Mouse (Mus musculus) hindbrain, embryonic 14.5 days (tissue): ENCODE measurements around the gene Psip1. TPM values are rescaled to one million over a fixed set of nuclear protein-coding genes. Genes with fewer than 3 reads are reported as not detected.

Experiments
- ATAC-seq: fragments of 200-750 bp; cut with Nextera tagmentation; 2 replicates; pipeline ENCODE4 v1.8.0; 2017; ENCODE audit warnings: moderate number of reproducible peaks, mild to moderate bottlenecking, moderate TSS enrichment, moderate library complexity; ENCODE audit not compliant: low FRiP score
- DNase-seq: peaks from one replicate; pipeline ENCODE4 v3.0.0-alpha.2; 2015; ENCODE audit warnings: low spot score
- H3K27ac ChIP-seq: fragments of 300-500 bp; sonication (generic); 2 replicates; pipeline ENCODE4 v1.5.1; 2014; ENCODE audit warnings: mild to moderate bottlenecking, moderate library complexity
- H3K27me3 ChIP-seq: fragments of 300-500 bp; sonication (generic); 2 replicates; pipeline ENCODE4 v1.6.1; 2014; ENCODE audit warnings: mild to moderate bottlenecking, low read length, mixed read lengths; ENCODE audit not compliant: control insufficient read depth, insufficient read depth
- H3K36me3 ChIP-seq: fragments of 300-500 bp; sonication (generic); replicated peaks from 2 replicates; pipeline ENCODE4 v1.6.1; 2014; ENCODE audit not compliant: control insufficient read depth, insufficient read depth
- H3K4me1 ChIP-seq: fragments of 300-500 bp; sonication (generic); replicated peaks from 2 replicates; pipeline ENCODE4 v1.6.1; 2014; ENCODE audit warnings: antibody characterized with exemption, low read length, mixed read lengths; ENCODE audit not compliant: control insufficient read depth, insufficient read depth
- H3K4me2 ChIP-seq: fragments of 300-500 bp; sonication (generic); replicated peaks from 2 replicates; pipeline ENCODE4 v1.6.1; 2014; ENCODE audit warnings: mild to moderate bottlenecking, moderate library complexity
- H3K4me3 ChIP-seq: fragments of 300-500 bp; sonication (generic); replicated peaks from 2 replicates; pipeline ENCODE4 v1.5.1; 2014; ENCODE audit warnings: mild to moderate bottlenecking, low read length
- H3K9ac ChIP-seq: fragments of 300-500 bp; sonication (generic); 2 replicates; pipeline ENCODE4 v1.6.1; 2014
- H3K9me3 ChIP-seq: fragments of 300-500 bp; sonication (generic); 2 replicates; pipeline ENCODE4 v1.6.1; 2016; ENCODE audit warnings: low read length; ENCODE audit not compliant: control insufficient read depth
- WGBS: fragments of 180-500 bp; shearing (Covaris S2); extraction: QIAGEN DNeasy Blood & Tissue Kit; methylation state at CpG from one replicate; pipeline ENCODE4 v1.1.7; 2014; 5-methylcytosine and 5-hydroxymethylcytosine counted together
- polyA plus RNA-seq: library from polyadenylated mRNA; unstranded; fragments of >200 nt; fragmentation: Nextera tagmentation; extraction: Ambion mirVana; gene quantifications from 2 replicates; pipeline ENCODE4 v1.2.1, GENCODE M21; 2014

Psip1 gene
- polyA plus RNA-seq, 1 experiment from 2014 or later: 308 TPM

- Histone ChIP-seq H3K4me3 (no peak overlapping the region), H3K36me3 (peaks cover 71% of the 10 kb centered on the region), H3K27me3 (no peaks in the 10 kb centered on the region), H3K27ac (no peak overlapping the region), H3K4me1 (no peaks in the 10 kb centered on the region), H3K9me3 (no peaks in the 10 kb centered on the region), H3K4me2 (no peak overlapping the region), H3K9ac (no peak overlapping the region)
- DNase-seq: no peak
- ATAC-seq: no peak
- WGBS: 96% methylated on average over 8 of the region's 8 CpGs
Observed at GRCm38 (mm10) chr4:83436375-83436774, 49.9 kb downstream of the Psip1 start.

GRCm38 (mm10) chr4:83432901-83433300, 53.4 kb downstream of the Psip1 start:
- H3K4me2 ChIP-seq: no peak overlapping the region
- no peaks in the 10 kb centered on the region for H3K27me3 ChIP-seq
- no peak overlapping the region for H3K4me3 ChIP-seq
- H3K9me3 ChIP-seq: no peaks in the 10 kb centered on the region
- no peak overlapping the region for H3K9ac ChIP-seq
- H3K36me3 ChIP-seq: peaks cover 73% of the 10 kb centered on the region
- ATAC-seq: no peak
- H3K27ac ChIP-seq: no peak overlapping the region
- no peaks in the 10 kb centered on the region for H3K4me1 ChIP-seq
- no peak for DNase-seq
- WGBS: 92% methylated on average over 6 of the region's 6 CpGs

GRCm38 (mm10) chr4:83431950-83432349, 54.3 kb downstream of the Psip1 start:
- Histone ChIP-seq H3K27ac (no peak overlapping the region), H3K4me1 (no peaks in the 10 kb centered on the region), H3K27me3 (no peaks in the 10 kb centered on the region), H3K4me2 (no peak overlapping the region), H3K4me3 (no peak overlapping the region), H3K9me3 (no peaks in the 10 kb centered on the region), H3K36me3 (peaks cover 75% of the 10 kb centered on the region), H3K9ac (no peak overlapping the region)
- DNase-seq (no peak), ATAC-seq (no peak)
- 90% methylated on average over 7 of the region's 7 CpGs for WGBS

- H3K9me3 ChIP-seq: no peaks in the 10 kb centered on the region
- H3K4me3 ChIP-seq: no peak overlapping the region
- no peaks in the 10 kb centered on the region for H3K4me1 ChIP-seq
- H3K36me3 ChIP-seq: peaks cover 61% of the 10 kb centered on the region
- no peak for DNase-seq
- no peaks in the 10 kb centered on the region for H3K27me3 ChIP-seq
- H3K27ac ChIP-seq: no peak overlapping the region
- no peak overlapping the region for H3K4me2 ChIP-seq
- ATAC-seq: no peak
- WGBS: 96% methylated on average over 4 of the region's 4 CpGs
- H3K9ac ChIP-seq: no peak overlapping the region
Observed at GRCm38 (mm10) chr4:83428845-83429244, 57.4 kb downstream of the Psip1 start.

DNA sequence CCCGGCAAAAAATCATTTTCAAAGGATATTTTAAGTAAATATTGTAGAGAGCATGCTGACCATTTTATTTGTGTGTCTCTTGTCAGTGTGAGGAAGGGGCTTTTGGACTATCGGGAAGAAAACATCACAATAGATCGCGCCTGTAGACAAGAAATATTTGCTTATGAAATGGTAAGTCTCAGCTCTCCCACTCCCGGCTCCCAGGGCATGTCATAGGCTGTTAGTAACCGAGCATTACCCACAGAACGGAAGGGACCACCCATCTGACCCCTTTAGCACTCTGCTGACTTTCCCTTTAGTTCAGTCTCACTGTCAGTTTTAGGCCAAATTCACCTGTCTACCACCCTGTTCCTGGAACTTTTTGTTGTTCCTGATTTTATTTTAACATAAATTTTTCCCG, 58.6 kb downstream of the Psip1 start:
- no peak for ATAC-seq
- Histone ChIP-seq H3K36me3 (peaks cover 67% of the 10 kb centered on the region), H3K27ac (no peak overlapping the region), H3K4me3 (no peak overlapping the region), H3K4me2 (no peak overlapping the region), H3K9ac (no peak overlapping the region), H3K4me1 (no peaks in the 10 kb centered on the region), H3K9me3 (no peaks in the 10 kb centered on the region), H3K27me3 (no peaks in the 10 kb centered on the region)
- 96% methylated on average over 8 of the region's 8 CpGs for WGBS
- DNase-seq: no peak

- H3K36me3 ChIP-seq: peaks cover 66% of the 10 kb centered on the region
- no peaks in the 10 kb centered on the region for H3K9me3 ChIP-seq
- ATAC-seq: no peak
- no peak overlapping the region for H3K9ac ChIP-seq
- H3K27ac ChIP-seq: no peak overlapping the region
- no peaks in the 10 kb centered on the region for H3K4me1 ChIP-seq
- no peak overlapping the region for H3K4me2 ChIP-seq
- H3K4me3 ChIP-seq: no peak overlapping the region
- 96% methylated on average over 7 of the region's 7 CpGs for WGBS
- no peaks in the 10 kb centered on the region for H3K27me3 ChIP-seq
- no peak for DNase-seq
Observed at GRCm38 (mm10) chr4:83427141-83427540, 59.1 kb downstream of the Psip1 start.

DNA sequence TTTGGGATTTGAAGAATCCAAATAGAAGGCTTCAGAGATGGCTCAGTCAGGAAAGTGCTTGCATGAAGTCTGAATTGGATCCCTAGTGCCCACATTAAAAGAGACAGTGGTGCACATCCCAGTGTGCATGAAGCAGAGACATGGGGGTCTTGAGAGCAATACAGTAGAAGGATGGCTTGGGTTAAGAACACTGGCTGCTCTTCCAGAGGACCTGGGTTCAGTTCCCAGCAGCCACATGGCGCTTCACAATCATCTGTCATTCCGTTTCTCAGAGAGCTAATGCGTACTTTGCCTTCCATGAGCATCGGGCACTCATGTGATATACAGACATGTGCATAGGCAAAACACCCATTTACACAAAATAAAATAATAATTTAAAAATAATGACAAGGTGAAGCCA, 61.1 kb downstream of the Psip1 start:
- no peaks in the 10 kb centered on the region for H3K9me3 ChIP-seq
- H3K27ac ChIP-seq: no peak overlapping the region
- ATAC-seq (no peak), DNase-seq (no peak)
- no peak overlapping the region for H3K4me3 ChIP-seq
- no peaks in the 10 kb centered on the region; the same call in 1 of the 2 replicates for H3K4me1 ChIP-seq
- WGBS: 98% methylated on average over 4 of the region's 4 CpGs
- H3K36me3 ChIP-seq: peaks cover 66% of the 10 kb centered on the region
- H3K9ac ChIP-seq: no peak overlapping the region
- H3K27me3 ChIP-seq: no peaks in the 10 kb centered on the region
- H3K4me2 ChIP-seq: no peak overlapping the region

DNA sequence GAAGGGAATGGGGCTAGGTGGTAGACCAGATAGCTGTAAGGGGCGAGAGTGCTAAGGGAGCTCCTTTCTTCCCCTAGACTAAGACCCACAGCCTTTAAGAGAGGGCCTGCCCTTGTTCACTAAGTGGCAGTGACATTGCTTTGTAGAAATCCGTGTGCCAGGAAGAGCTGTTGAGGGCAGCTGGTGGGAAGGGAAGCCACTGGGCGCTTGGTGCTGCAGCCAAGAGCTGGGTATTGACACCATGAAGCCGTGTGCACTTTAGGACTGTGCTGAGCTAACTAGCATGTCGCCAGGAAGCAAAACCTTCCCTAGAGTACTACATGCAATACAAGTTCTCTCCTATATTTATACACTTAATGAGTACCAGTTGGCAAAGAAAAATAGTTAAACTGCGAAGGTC, 62.6 kb downstream of the Psip1 start:
- 98% methylated on average over 6 of the region's 6 CpGs for WGBS
- Histone ChIP-seq H3K9me3 (no peaks in the 10 kb centered on the region), H3K36me3 (peaks cover 52% of the 10 kb centered on the region), H3K9ac (no peak overlapping the region), H3K4me3 (no peak overlapping the region), H3K4me1 (peaks cover 12% of the 10 kb centered on the region), H3K27ac (no peak overlapping the region), H3K4me2 (no peak overlapping the region), H3K27me3 (no peaks in the 10 kb centered on the region)
- no peak for ATAC-seq
- DNase-seq: no peak

- DNase-seq (no peak), ATAC-seq (no peak)
- H3K27ac ChIP-seq: 0 out of 2 replicates have a peak overlapping the region, but pooled peaks have one; percentile 88
- peak overlapping the region; percentile 92 for H3K9ac ChIP-seq
- peaks cover 18% of the 10 kb centered on the region for H3K4me1 ChIP-seq
- 76% methylated on average over 2 of the region's 2 CpGs for WGBS
- H3K4me2 ChIP-seq: peak overlapping the region; percentile 66
- H3K36me3 ChIP-seq: peaks cover 20% of the 10 kb centered on the region; the same call in 1 of the 2 replicates
- no peaks in the 10 kb centered on the region for H3K9me3 ChIP-seq
- H3K27me3 ChIP-seq: no peaks in the 10 kb centered on the region
- H3K4me3 ChIP-seq: peak overlapping the region; percentile 82
Observed at GRCm38 (mm10) chr4:83418781-83419180, 67.5 kb downstream of the Psip1 start.

GRCm38 (mm10) chr4:83417820-83418186, 68.5 kb downstream of the Psip1 start:
- WGBS: under 1% methylated on average over 30 of the region's 30 CpGs
- Histone ChIP-seq H3K27me3 (no peaks in the 10 kb centered on the region), H3K36me3 (peaks cover 10% of the 10 kb centered on the region; the same call in 1 of the 2 replicates), H3K4me2 (peak overlapping the region; percentile 66), H3K4me1 (peaks cover 18% of the 10 kb centered on the region), H3K4me3 (peak overlapping the region; percentile 82), H3K9me3 (no peaks in the 10 kb centered on the region), H3K27ac (peak overlapping the region; percentile 88), H3K9ac (peak overlapping the region; percentile 92)
- ATAC-seq: peak; percentile 78
- DNase-seq: no peak
